Mouse (Mus musculus): ENCODE data around the gene Mycn. TPM values are rescaled to one million over a fixed set of nuclear protein-coding genes. Genes with fewer than 3 reads are reported as not detected.

Mycn gene
- not detected for polyA plus RNA-seq (2017; shearing (Covaris generic))

DNA sequence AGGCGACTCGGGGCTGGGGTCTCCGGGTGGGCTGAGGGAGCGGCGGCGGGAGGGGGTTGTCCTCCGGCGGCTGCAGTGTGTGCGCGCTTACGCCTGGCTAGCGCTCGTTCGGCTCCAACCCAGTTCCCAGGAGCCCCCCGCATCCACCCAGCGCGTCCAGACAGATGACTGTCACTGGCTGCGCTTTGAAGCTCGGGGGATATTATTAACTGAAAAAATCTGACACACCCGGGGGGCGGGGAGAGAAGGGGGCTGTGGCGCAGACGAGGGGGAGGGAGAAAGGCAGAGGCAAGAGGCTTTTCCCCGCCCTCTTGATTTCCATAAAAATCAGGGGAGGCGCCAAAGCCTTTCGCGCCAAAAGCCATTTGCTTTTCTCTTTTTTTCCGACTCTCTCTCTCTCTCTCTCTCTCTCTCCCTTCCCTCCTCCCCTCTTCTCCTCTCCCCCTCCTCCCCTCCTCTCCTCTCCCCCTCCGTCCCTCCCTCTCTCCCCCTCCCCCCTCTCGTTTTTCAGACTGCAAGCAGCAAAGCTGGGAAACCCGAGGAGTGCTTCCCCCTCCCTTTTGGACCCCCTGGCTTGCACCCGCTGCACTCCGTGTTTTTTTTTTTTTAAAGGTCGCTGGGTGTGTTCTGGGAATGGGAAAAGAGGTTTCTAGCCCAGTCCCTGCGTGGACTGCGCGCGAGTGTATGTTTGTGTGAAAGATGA, at the start of gene Mycn:
Gene Mycn (minus strand): TSS at position 254 of the 703 bp plus-strand sequence.

